Mouse (Mus musculus): ENCODE results near the gene Ppp1r3d. TPM values are rescaled to one million over a fixed set of nuclear protein-coding genes. Genes with fewer than 3 reads are reported as not detected.

The Ppp1r3d gene
- polyA plus RNA-seq, 1 experiment, result not detected

DNA sequence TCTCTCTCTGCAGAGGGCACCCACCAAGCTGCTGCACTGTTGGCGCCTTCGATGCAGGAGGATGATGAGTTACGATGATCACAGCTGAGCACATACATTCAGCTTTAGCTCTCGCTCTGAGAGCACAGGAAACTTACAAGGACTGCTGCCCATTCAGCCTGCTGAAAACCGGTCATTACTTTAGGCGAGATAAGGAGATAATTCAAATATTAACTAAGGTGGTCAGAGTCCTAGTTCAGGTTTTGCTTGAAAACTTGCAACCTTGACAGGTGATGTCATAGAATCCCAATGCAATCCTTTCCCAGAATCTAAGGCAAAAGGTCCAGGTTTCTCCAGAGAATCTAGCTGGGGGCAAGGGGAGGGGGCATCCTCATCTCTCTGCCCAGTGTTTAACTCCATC lies 15.2 kb upstream of the Ppp1r3d start:
- Histone ChIP-seq H3K4me3 (ENCODE audit: insufficient read depth, poor library complexity, severe bottlenecking) (no peak overlapping the region), H3ac (ENCODE audit: control insufficient read depth, insufficient read length, low read depth) (no peak overlapping the region), H3K36me3 (ENCODE audit: control insufficient read depth, insufficient read depth) (no peaks in the 10 kb centered on the region), H3K79me2 (ENCODE audit: control insufficient read depth, insufficient read depth) (no peaks in the 10 kb centered on the region), H3K27me3 (ENCODE audit: control insufficient read depth, insufficient read depth, insufficient read length) (no peaks in the 10 kb centered on the region), H3K79me3 (ENCODE audit: low read depth) (no peaks in the 10 kb centered on the region)
- TF ChIP-seq MYOD1 (IDR thresholded peaks at IDR 0.05; ENCODE audit: control insufficient read depth, insufficient read length, low read depth) (no peak), MYOG (IDR thresholded peaks at IDR 0.05; ENCODE audit: control insufficient read depth, extremely low read depth, insufficient read length) (no peak), MAX (IDR thresholded peaks at IDR 0.05) (no peak), CTCF (IDR thresholded peaks at IDR 0.05; ENCODE audit: control insufficient read depth, insufficient read depth, insufficient read length) (no peak), USF1 (IDR thresholded peaks at IDR 0.05; ENCODE audit: low read depth) (no peak)

- no peak overlapping the region for H3K4me3 ChIP-seq (ENCODE audit: insufficient read depth, poor library complexity, severe bottlenecking)
- no peaks in the 10 kb centered on the region for H3K27me3 ChIP-seq (ENCODE audit: control insufficient read depth, insufficient read depth, insufficient read length)
- no peaks in the 10 kb centered on the region for H3K79me2 ChIP-seq (ENCODE audit: control insufficient read depth, insufficient read depth)
- H3K79me3 ChIP-seq (ENCODE audit: low read depth), result no peaks in the 10 kb centered on the region
- H3K36me3 ChIP-seq (ENCODE audit: control insufficient read depth, insufficient read depth), result no peaks in the 10 kb centered on the region
- TF ChIP-seq MYOG (IDR thresholded peaks at IDR 0.05; ENCODE audit: control insufficient read depth, extremely low read depth, insufficient read length), result no peak
- TF ChIP-seq CTCF (IDR thresholded peaks at IDR 0.05; ENCODE audit: control insufficient read depth, insufficient read depth, insufficient read length), result no peak
- no peak overlapping the region for H3ac ChIP-seq (ENCODE audit: control insufficient read depth, insufficient read length, low read depth)
Measured at GRCm38 (mm10) chr2:178428676-178429075, 14.4 kb upstream of the Ppp1r3d start.

DNA sequence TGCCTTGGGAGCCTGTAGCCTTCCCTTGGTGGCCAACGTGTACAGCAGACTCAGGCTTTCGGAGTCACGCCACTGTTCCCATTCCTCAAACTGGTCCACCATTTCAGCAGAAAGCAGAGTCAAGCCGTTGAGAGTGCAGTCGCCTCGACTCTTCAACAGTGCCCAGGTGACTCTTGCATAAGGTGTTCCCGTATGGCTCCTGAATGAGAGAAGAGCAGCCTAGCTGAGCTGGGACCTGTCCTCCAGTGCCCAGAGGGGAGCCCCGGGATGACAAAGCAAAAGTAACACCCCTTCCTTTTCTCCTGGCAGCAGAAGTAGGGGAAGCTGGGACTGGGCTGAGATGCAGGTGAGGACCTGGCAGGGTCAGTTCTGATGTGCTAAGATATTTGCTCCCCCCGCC lies 13.9 kb upstream of the Ppp1r3d start:
- no peak overlapping the region for H3K4me3 ChIP-seq (ENCODE audit: insufficient read depth, poor library complexity, severe bottlenecking)
- no peak for TF ChIP-seq CTCF (IDR thresholded peaks at IDR 0.05; ENCODE audit: control insufficient read depth, insufficient read depth, insufficient read length)
- no peak for TF ChIP-seq CEBPB (IDR thresholded peaks at IDR 0.05; ENCODE audit: low read depth)
- TF ChIP-seq MYOD1 (IDR thresholded peaks at IDR 0.05; ENCODE audit: control insufficient read depth, insufficient read length, low read depth), result no peak
- no peak for TF ChIP-seq FOSL1 (IDR thresholded peaks at IDR 0.05; ENCODE audit: insufficient read depth, low read length, poor library complexity, severe bottlenecking)
- TF ChIP-seq MAX (IDR thresholded peaks at IDR 0.05), result no peak
- TF ChIP-seq MYOG (IDR thresholded peaks at IDR 0.05; ENCODE audit: control insufficient read depth, extremely low read depth, insufficient read length), result no peak
- no peak for TF ChIP-seq USF1 (IDR thresholded peaks at IDR 0.05; ENCODE audit: low read depth)
- no peaks in the 10 kb centered on the region for H3K79me3 ChIP-seq (ENCODE audit: low read depth)
- no peak overlapping the region for H3ac ChIP-seq (ENCODE audit: control insufficient read depth, insufficient read length, low read depth)
- no peaks in the 10 kb centered on the region for H3K36me3 ChIP-seq (ENCODE audit: control insufficient read depth, insufficient read depth)
- H3K27me3 ChIP-seq (ENCODE audit: control insufficient read depth, insufficient read depth, insufficient read length), result no peaks in the 10 kb centered on the region
- H3K79me2 ChIP-seq (ENCODE audit: control insufficient read depth, insufficient read depth), result no peaks in the 10 kb centered on the region

GRCm38 (mm10) chr2:178427181-178427580 lies 12.9 kb upstream of the Ppp1r3d start:
- Histone ChIP-seq H3ac (ENCODE audit: control insufficient read depth, insufficient read length, low read depth) (no peak overlapping the region), H3K4me3 (ENCODE audit: insufficient read depth, poor library complexity, severe bottlenecking) (no peak overlapping the region), H3K36me3 (ENCODE audit: control insufficient read depth, insufficient read depth) (no peaks in the 10 kb centered on the region), H3K79me2 (ENCODE audit: control insufficient read depth, insufficient read depth) (no peaks in the 10 kb centered on the region), H3K27me3 (ENCODE audit: control insufficient read depth, insufficient read depth, insufficient read length) (no peaks in the 10 kb centered on the region), H3K79me3 (ENCODE audit: low read depth) (no peaks in the 10 kb centered on the region)
- TF ChIP-seq MYOG (IDR thresholded peaks at IDR 0.05; ENCODE audit: control insufficient read depth, extremely low read depth, insufficient read length), result no peak
- TF ChIP-seq FOSL1 (IDR thresholded peaks at IDR 0.05; ENCODE audit: insufficient read depth, low read length, poor library complexity, severe bottlenecking), result no peak
- no peak for TF ChIP-seq CEBPB (IDR thresholded peaks at IDR 0.05; ENCODE audit: low read depth)
- no peak for TF ChIP-seq USF1 (IDR thresholded peaks at IDR 0.05; ENCODE audit: low read depth)
- TF ChIP-seq CTCF (IDR thresholded peaks at IDR 0.05; ENCODE audit: control insufficient read depth, insufficient read depth, insufficient read length), result no peak
- no peak for TF ChIP-seq MYOD1 (IDR thresholded peaks at IDR 0.05; ENCODE audit: control insufficient read depth, insufficient read length, low read depth)
- no peak for TF ChIP-seq MAX (IDR thresholded peaks at IDR 0.05)

- no peaks in the 10 kb centered on the region for H3K79me2 ChIP-seq (ENCODE audit: control insufficient read depth, insufficient read depth)
- no peak overlapping the region for H3ac ChIP-seq (ENCODE audit: control insufficient read depth, insufficient read length, low read depth)
- no peak overlapping the region for H3K4me3 ChIP-seq (ENCODE audit: insufficient read depth, poor library complexity, severe bottlenecking)
- H3K79me3 ChIP-seq (ENCODE audit: low read depth), result no peaks in the 10 kb centered on the region
- no peak for TF ChIP-seq MYOG (IDR thresholded peaks at IDR 0.05; ENCODE audit: control insufficient read depth, extremely low read depth, insufficient read length)
- no peak for TF ChIP-seq CEBPB (IDR thresholded peaks at IDR 0.05; ENCODE audit: low read depth)
- TF ChIP-seq USF1 (IDR thresholded peaks at IDR 0.05; ENCODE audit: low read depth), result no peak
- TF ChIP-seq FOSL1 (IDR thresholded peaks at IDR 0.05; ENCODE audit: insufficient read depth, low read length, poor library complexity, severe bottlenecking), result no peak
- no peak for TF ChIP-seq CTCF (IDR thresholded peaks at IDR 0.05; ENCODE audit: control insufficient read depth, insufficient read depth, insufficient read length)
- TF ChIP-seq MYOD1 (IDR thresholded peaks at IDR 0.05; ENCODE audit: control insufficient read depth, insufficient read length, low read depth), result no peak
- TF ChIP-seq MAX (IDR thresholded peaks at IDR 0.05), result no peak
- no peaks in the 10 kb centered on the region for H3K27me3 ChIP-seq (ENCODE audit: control insufficient read depth, insufficient read depth, insufficient read length)
- no peaks in the 10 kb centered on the region for H3K36me3 ChIP-seq (ENCODE audit: control insufficient read depth, insufficient read depth)
Measured at GRCm38 (mm10) chr2:178426229-178426628, 12.0 kb upstream of the Ppp1r3d start.

DNA sequence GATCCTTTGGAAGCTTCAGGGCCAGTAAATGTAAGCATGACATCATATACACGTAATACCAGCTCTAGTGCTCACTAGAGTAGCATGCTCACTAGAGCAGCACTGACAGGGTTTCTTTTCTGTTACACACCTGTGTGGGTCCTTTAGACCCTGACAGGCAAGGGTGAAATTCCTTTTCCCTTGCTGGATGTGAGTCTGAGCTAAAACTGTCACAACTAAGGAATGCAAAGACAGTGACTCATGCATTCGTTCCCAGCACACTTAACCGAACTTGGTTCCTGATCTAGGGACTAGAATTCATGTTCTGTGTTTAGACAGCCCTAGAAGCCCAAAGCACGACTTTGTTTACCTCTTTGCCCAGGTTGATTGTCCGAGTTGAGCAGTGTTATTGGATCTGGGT lies 9.0 kb upstream of the Ppp1r3d start:
- H3K36me3 ChIP-seq (ENCODE audit: control insufficient read depth, insufficient read depth), result no peaks in the 10 kb centered on the region
- TF ChIP-seq MYOG (IDR thresholded peaks at IDR 0.05; ENCODE audit: control insufficient read depth, extremely low read depth, insufficient read length) (no peak), MYOD1 (IDR thresholded peaks at IDR 0.05; ENCODE audit: control insufficient read depth, insufficient read length, low read depth) (no peak), USF1 (IDR thresholded peaks at IDR 0.05; ENCODE audit: low read depth) (no peak), FOSL1 (IDR thresholded peaks at IDR 0.05; ENCODE audit: insufficient read depth, low read length, poor library complexity, severe bottlenecking) (no peak), CTCF (IDR thresholded peaks at IDR 0.05; ENCODE audit: control insufficient read depth, insufficient read depth, insufficient read length) (no peak), CEBPB (IDR thresholded peaks at IDR 0.05; ENCODE audit: low read depth) (no peak), MAX (IDR thresholded peaks at IDR 0.05) (no peak)
- H3K79me2 ChIP-seq (ENCODE audit: control insufficient read depth, insufficient read depth), result no peaks in the 10 kb centered on the region

More for the DNA sequence above, 9.0 kb upstream of the Ppp1r3d start:
- no peak overlapping the region for H3K4me3 ChIP-seq (ENCODE audit: insufficient read depth, poor library complexity, severe bottlenecking)
- H3K79me3 ChIP-seq (ENCODE audit: low read depth), result no peaks in the 10 kb centered on the region
- H3K27me3 ChIP-seq (ENCODE audit: control insufficient read depth, insufficient read depth, insufficient read length), result no peaks in the 10 kb centered on the region
- H3ac ChIP-seq (ENCODE audit: control insufficient read depth, insufficient read length, low read depth), result no peak overlapping the region

Measured in C2C12 (cell line).